Mouse (Mus musculus) adipocyte (in vitro differentiated cells): Measurements from ENCODE around the gene Ripor3.

ENCODE experiments used
- DNase-seq: peaks from one replicate; pipeline ENCODE4 v3.0.0-alpha.2; 2016; ENCODE audit warnings: low spot score

The Ripor3 gene

GRCm38 (mm10) chr2:167986762-167987161 lies 23.7 kb downstream of the Ripor3 start:
- no peak for DNase-seq

GRCm38 (mm10) chr2:167984946-167985345 lies 25.5 kb downstream of the Ripor3 start:
- no peak for DNase-seq

GRCm38 (mm10) chr2:167984371-167984770 lies 26.0 kb downstream of the Ripor3 start:
- DNase-seq, result no peak

GRCm38 (mm10) chr2:167982646-167983045 lies 27.8 kb downstream of the Ripor3 start:
- no peak for DNase-seq

GRCm38 (mm10) chr2:167980391-167980790 lies 30.0 kb downstream of the Ripor3 start:
- DNase-seq, result no peak

- peak; percentile 12 for DNase-seq
Observed at GRCm38 (mm10) chr2:167978271-167978670, 32.1 kb downstream of the Ripor3 start.

GRCm38 (mm10) chr2:167975746-167976145 lies 34.7 kb downstream of the Ripor3 start:
- no peak for DNase-seq

- DNase-seq, result no peak
Observed at GRCm38 (mm10) chr2:167972809-167973208, 37.6 kb downstream of the Ripor3 start.

- DNase-seq, result no peak
Observed at GRCm38 (mm10) chr2:167972146-167972545, 38.3 kb downstream of the Ripor3 start.

GRCm38 (mm10) chr2:167969851-167970541 lies 40.4 kb downstream of the Ripor3 start:
- no peak for DNase-seq

- DNase-seq, result no peak
Observed at GRCm38 (mm10) chr2:167968504-167968903, 41.9 kb downstream of the Ripor3 start.

- DNase-seq, result peak; percentile 51
Observed at GRCm38 (mm10) chr2:167965911-167966310, 44.5 kb downstream of the Ripor3 start.

- no peak for DNase-seq
Observed at GRCm38 (mm10) chr2:167964320-167964719, 46.1 kb downstream of the Ripor3 start.

- DNase-seq, result no peak
Observed at GRCm38 (mm10) chr2:167963778-167964300, 46.6 kb downstream of the Ripor3 start.

- no peak for DNase-seq
Observed at GRCm38 (mm10) chr2:167963176-167963575, 47.2 kb downstream of the Ripor3 start.

GRCm38 (mm10) chr2:167962347-167962746 lies 48.1 kb downstream of the Ripor3 start:
- no peak for DNase-seq

- DNase-seq, result no peak
Observed at GRCm38 (mm10) chr2:167960584-167960983, 49.8 kb downstream of the Ripor3 start.

GRCm38 (mm10) chr2:167959996-167960395 lies 50.4 kb downstream of the Ripor3 start:
- no peak for DNase-seq

- DNase-seq, result peak; percentile 55
Observed at GRCm38 (mm10) chr2:167959384-167959911, 51.0 kb downstream of the Ripor3 start.

GRCm38 (mm10) chr2:167958843-167959242 lies 51.6 kb downstream of the Ripor3 start:
- peak; percentile 99 for DNase-seq

- peak; percentile 41 for DNase-seq
Observed at GRCm38 (mm10) chr2:167958082-167958788, 52.2 kb downstream of the Ripor3 start.

GRCm38 (mm10) chr2:167957539-167957938 lies 52.9 kb downstream of the Ripor3 start:
- no peak for DNase-seq

- no peak for DNase-seq
Observed at GRCm38 (mm10) chr2:167954928-167955327, 55.5 kb downstream of the Ripor3 start.
